Mouse (Mus musculus): ENCODE results near the gene Cdk2. TPM values are rescaled to one million over a fixed set of nuclear protein-coding genes. Genes with fewer than 3 reads are reported as not detected.

The Cdk2 gene
- 132 and 148 TPM in 2 replicates for polyA plus RNA-seq (2012; rRNA removed)
- 106 and 115 TPM in 2 replicates for polyA plus RNA-seq (2014; fragmentation: Nextera tagmentation; extraction: Ambion mirVana)

DNA sequence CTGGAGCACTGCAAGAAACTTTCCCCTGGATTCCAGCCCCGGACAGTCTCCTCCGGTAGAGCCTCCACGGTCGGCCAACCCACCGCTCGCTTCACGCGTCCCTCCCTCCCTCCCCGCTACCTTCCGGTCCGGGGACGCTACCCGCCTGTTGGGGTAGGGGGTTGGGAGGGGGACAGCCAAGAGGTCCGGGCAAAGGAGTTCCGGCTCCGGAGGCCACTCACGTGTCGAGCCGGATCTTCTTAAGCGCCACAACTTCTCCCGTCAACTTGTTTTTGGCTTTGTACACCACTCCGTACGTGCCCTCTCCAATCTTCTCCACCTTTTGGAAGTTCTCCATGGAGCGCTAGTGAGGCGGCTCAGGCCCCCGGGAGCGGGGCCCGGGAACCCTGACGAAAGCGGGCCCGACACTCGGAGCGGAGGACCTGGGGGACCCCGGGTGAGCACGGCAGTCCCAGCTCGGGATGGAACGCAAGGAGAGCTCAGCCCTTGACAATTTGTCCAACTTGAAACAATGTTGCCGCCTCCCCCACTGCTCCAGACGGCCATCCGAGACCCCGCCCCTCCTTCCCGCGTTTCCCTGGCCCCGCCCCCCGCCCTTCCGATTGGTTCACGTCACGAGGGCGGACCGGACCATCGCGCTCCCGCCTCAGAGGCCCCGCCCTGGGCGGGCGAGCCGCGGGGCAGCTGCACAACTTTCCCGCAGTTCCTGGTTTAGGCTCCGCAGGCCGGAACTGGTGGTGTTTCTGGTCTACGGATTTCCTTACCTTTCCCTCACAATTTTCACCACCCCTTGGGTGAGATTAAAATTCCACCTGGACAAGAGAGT lies at the start of gene Cdk2:
Gene Cdk2 (minus strand): TSS at position 541 of the 826 bp plus-strand sequence.
- Histone ChIP-seq H3K9me3 (ENCODE audit: control insufficient read depth, low read length) (no peaks in the 10 kb centered on the region), H3K27ac (replicated peaks; ENCODE audit: low read depth, low read length) (peak within 1 kb of the TSS; percentile 93), H3K4me3 (replicated peaks; ENCODE audit: low read length) (peak within 1 kb of the TSS; percentile 66), H3K36me3 (ENCODE audit: control insufficient read depth, insufficient read depth, low read length) (peaks cover 36% of the 10 kb centered on the region), H3K4me2 (replicated peaks; ENCODE audit: low read depth, low read length, severe bottlenecking) (peak within 1 kb of the TSS; percentile 63), H3K9ac (ENCODE audit: low read depth, low read length, severe bottlenecking) (peak within 1 kb of the TSS; percentile 70), H3K27me3 (ENCODE audit: control insufficient read depth, insufficient read depth, low read length) (no peaks in the 10 kb centered on the region), H3K4me1 (ENCODE audit: control insufficient read depth, insufficient read depth, low read length) (peaks cover 7% of the 10 kb centered on the region)
- DNase-seq (ENCODE audit: low spot score) (peak; percentile 92), ATAC-seq (ENCODE audit: low FRiP score, low read depth) (peak; percentile 95)
- TF ChIP-seq POLR2A (IDR thresholded peaks at IDR 0.05; ENCODE audit: borderline replicate concordance, extremely low read depth, insufficient read depth, insufficient read length) = peak; percentile 73; the same call in 1 of the 2 replicates
- under 1% methylated on average over 58 of the region's 62 CpGs for WGBS

DNA sequence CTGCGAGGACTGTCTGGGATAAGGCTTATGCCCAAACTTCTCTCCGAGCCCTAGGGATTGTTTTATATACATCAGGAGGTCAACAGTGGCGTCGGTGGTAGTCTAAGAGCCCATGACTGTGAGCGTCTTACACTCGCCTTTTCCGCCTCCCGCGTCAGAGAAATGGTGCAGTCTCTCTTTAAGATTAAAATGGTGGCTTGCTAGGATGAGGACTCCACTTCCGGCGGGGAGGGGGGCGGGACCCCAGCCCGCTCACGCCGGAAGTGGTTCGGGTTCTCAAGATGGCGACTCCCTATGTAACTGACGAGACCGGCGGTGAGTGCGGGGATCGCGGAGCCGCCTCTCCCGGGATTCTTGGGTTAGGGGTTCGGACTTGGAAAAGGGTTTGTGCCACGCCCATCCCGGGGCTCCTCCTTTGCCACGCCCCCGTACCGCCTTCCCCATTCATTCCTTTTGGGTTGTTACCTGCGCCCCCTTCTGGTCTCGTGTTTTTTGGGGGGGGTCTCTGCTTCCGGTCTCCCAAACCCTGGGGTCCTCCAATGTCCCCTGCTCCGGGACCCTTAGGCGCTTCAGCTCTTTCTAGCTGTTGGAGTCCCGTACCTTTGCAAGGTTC lies 43.5 kb upstream of the Cdk2 start:
- H3K4me2 ChIP-seq (replicated peaks; ENCODE audit: low read depth, low read length, severe bottlenecking) = peak overlapping the region; percentile 79
- H3K9ac ChIP-seq (ENCODE audit: low read depth, low read length, severe bottlenecking) = peak overlapping the region; percentile 88
- peaks cover 5% of the 10 kb centered on the region for H3K36me3 ChIP-seq (ENCODE audit: control insufficient read depth, insufficient read depth, low read length)
- 0 out of 2 replicates have a peak, but pooled peaks have one; percentile 42 for TF ChIP-seq POLR2A (IDR thresholded peaks at IDR 0.05; ENCODE audit: borderline replicate concordance, extremely low read depth, insufficient read depth, insufficient read length)
- H3K27me3 ChIP-seq (ENCODE audit: control insufficient read depth, insufficient read depth, low read length) = no peaks in the 10 kb centered on the region
- H3K4me3 ChIP-seq (replicated peaks; ENCODE audit: low read length) = peak overlapping the region; percentile 68
- peaks cover 15% of the 10 kb centered on the region for H3K4me1 ChIP-seq (ENCODE audit: control insufficient read depth, insufficient read depth, low read length)
- WGBS = under 1% methylated on average over 37 of the region's 37 CpGs
- peak; percentile 90 for ATAC-seq (ENCODE audit: low FRiP score, low read depth)
- DNase-seq (ENCODE audit: low spot score) = peak; percentile 92
- peak overlapping the region; percentile 97 for H3K27ac ChIP-seq (replicated peaks; ENCODE audit: low read depth, low read length)
- no peaks in the 10 kb centered on the region for H3K9me3 ChIP-seq (ENCODE audit: control insufficient read depth, low read length)

DNA sequence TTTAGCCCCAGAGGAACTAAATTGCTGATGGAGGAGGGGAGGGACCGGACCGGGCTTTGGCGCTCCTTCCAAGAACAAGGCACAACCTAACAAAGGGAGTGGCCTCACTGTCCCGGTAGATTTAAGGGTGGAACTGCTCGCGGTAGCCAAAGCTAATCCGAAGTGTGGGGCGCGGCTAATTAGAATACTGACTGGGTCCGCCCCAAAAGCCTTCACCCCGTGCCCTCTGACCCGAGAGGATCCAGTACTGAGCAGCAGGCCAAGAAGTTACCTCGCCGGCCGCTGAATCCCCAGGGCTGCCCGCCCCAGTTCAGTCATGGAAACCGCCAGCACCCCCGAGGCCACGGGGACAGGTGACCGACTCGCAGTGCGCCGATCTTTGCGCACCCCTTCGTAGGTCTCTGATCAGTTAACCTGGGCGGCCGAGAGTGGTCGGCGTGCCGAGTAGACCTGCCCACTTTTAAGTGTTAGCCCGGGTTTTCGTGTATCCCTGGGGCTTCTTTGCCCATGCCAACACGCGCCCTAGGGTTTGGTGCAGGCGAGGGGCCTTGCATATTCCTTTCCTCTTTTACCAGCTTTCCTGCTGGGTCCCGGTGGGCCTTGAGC lies 42.9 kb upstream of the Cdk2 start, which contains the start of gene Pym1:
Gene Pym1 (plus strand): TSS at position 244 of the 606 bp plus-strand sequence.
- Histone ChIP-seq H3K27me3 (ENCODE audit: control insufficient read depth, insufficient read depth, low read length) (peaks cover 3% of the 10 kb centered on the region; the same call in 1 of the 2 replicates), H3K4me2 (replicated peaks; ENCODE audit: low read depth, low read length, severe bottlenecking) (peak within 1 kb of the TSS; percentile 79), H3K4me3 (replicated peaks; ENCODE audit: low read length) (peak within 1 kb of the TSS; percentile 68), H3K4me1 (ENCODE audit: control insufficient read depth, insufficient read depth, low read length) (peaks cover 21% of the 10 kb centered on the region), H3K27ac (replicated peaks; ENCODE audit: low read depth, low read length) (peak within 1 kb of the TSS; percentile 97), H3K9me3 (ENCODE audit: control insufficient read depth, low read length) (no peaks in the 10 kb centered on the region), H3K36me3 (ENCODE audit: control insufficient read depth, insufficient read depth, low read length) (peaks cover 3% of the 10 kb centered on the region), H3K9ac (ENCODE audit: low read depth, low read length, severe bottlenecking) (peak within 1 kb of the TSS; percentile 88)
- ATAC-seq (ENCODE audit: low FRiP score, low read depth) (peak; percentile 46), DNase-seq (ENCODE audit: low spot score) (peak; percentile 80)
- WGBS = 0% methylated on average over 29 of the region's 36 CpGs
- TF ChIP-seq POLR2A (IDR thresholded peaks at IDR 0.05; ENCODE audit: borderline replicate concordance, extremely low read depth, insufficient read depth, insufficient read length) = peak; percentile 53; the same call in 1 of the 2 replicates

GRCm38 (mm10) chr10:128746972-128747645 lies 42.3 kb upstream of the Cdk2 start:
- Histone ChIP-seq H3K27ac (replicated peaks; ENCODE audit: low read depth, low read length) (peak overlapping the region; percentile 97), H3K27me3 (ENCODE audit: control insufficient read depth, insufficient read depth, low read length) (peaks cover 8% of the 10 kb centered on the region; the same call in 1 of the 2 replicates), H3K9ac (ENCODE audit: low read depth, low read length, severe bottlenecking) (peak overlapping the region; percentile 88), H3K4me3 (replicated peaks; ENCODE audit: low read length) (peak overlapping the region; percentile 68), H3K4me2 (replicated peaks; ENCODE audit: low read depth, low read length, severe bottlenecking) (peak overlapping the region; percentile 79), H3K36me3 (ENCODE audit: control insufficient read depth, insufficient read depth, low read length) (no peaks in the 10 kb centered on the region), H3K9me3 (ENCODE audit: control insufficient read depth, low read length) (no peaks in the 10 kb centered on the region), H3K4me1 (ENCODE audit: control insufficient read depth, insufficient read depth, low read length) (peaks cover 21% of the 10 kb centered on the region)
- TF ChIP-seq POLR2A (IDR thresholded peaks at IDR 0.05; ENCODE audit: borderline replicate concordance, extremely low read depth, insufficient read depth, insufficient read length) = no peak
- ATAC-seq (ENCODE audit: low FRiP score, low read depth) (no peak), DNase-seq (ENCODE audit: low spot score) (no peak)
- 36% methylated on average over 9 of the region's 9 CpGs for WGBS

All from limb, embryonic 14.5 days (tissue).